Mouse (Mus musculus) MEL (cell line): ENCODE data around the gene Emp3. TPM values are rescaled to one million over a fixed set of nuclear protein-coding genes. Genes with fewer than 3 reads are reported as not detected.

Experiments used
- DNase-seq: peaks from one replicate; pipeline ENCODE4 v3.0.0; 2011; ENCODE audit warnings: low read depth, low spot score
- H3K27ac ChIP-seq: 2 replicates; pipeline ENCODE4 v1.5.1; 2012; ENCODE audit warnings: low read depth, mild to moderate bottlenecking, control low read depth, low read length, moderate library complexity; ENCODE audit not compliant: control insufficient read depth
- H3K27me3 ChIP-seq, 2 experiments: fragments of 150-350 bp in 1 of 2; sonication (generic) in 1 of 2; 2 replicates each; pipeline ENCODE4 v1.6.1; 2012; ENCODE audit warnings: low read length in 2 of 2, mild to moderate bottlenecking in 2 of 2, improper control_type of control experiment in 1 of 2, moderate library complexity in 1 of 2; ENCODE audit not compliant: insufficient read depth in 2 of 2, control insufficient read depth in 1 of 2
- H3K36me3 ChIP-seq, 2 experiments: 2 replicates each; pipeline ENCODE4 v1.6.1; 2012 to 2014; ENCODE audit warnings: low read length in 2 of 2, improper control_type of control experiment in 1 of 2, inconsistent platforms in 1 of 2, mild to moderate bottlenecking in 1 of 2; ENCODE audit not compliant: insufficient read depth in 2 of 2, control insufficient read depth in 1 of 2
- H3K4me1 ChIP-seq, 2 experiments: fragments of 150-350 bp in 1 of 2; sonication (generic) in 1 of 2; 2 replicates each; pipeline ENCODE4 v1.6.1; 2012; ENCODE audit warnings: low read length in 2 of 2, improper control_type of control experiment in 1 of 2, mild to moderate bottlenecking in 1 of 2; ENCODE audit not compliant: insufficient read depth in 2 of 2, control insufficient read depth in 1 of 2
- H3K4me3 ChIP-seq, 2 experiments: fragments of 150-350 bp in 1 of 2; sonication (generic) in 1 of 2; 2 replicates each; pipeline ENCODE4 v1.5.1; 2012; ENCODE audit warnings: low read depth in 2 of 2, low read length in 2 of 2, mild to moderate bottlenecking in 2 of 2, moderate library complexity in 2 of 2, control low read depth in 1 of 2, improper control_type of control experiment in 1 of 2; ENCODE audit not compliant: control insufficient read depth in 1 of 2, insufficient read depth in 1 of 2
- H3K79me2 ChIP-seq: 2 replicates; pipeline ENCODE4 v1.6.1; 2012; ENCODE audit warnings: mild to moderate bottlenecking, low read length, moderate library complexity; ENCODE audit not compliant: control insufficient read depth, poor library complexity, insufficient read depth
- H3K9ac ChIP-seq: 2 replicates; pipeline ENCODE4 v1.6.1; 2012; ENCODE audit warnings: low read depth, mild to moderate bottlenecking, control low read depth, low read length, moderate library complexity; ENCODE audit not compliant: control insufficient read depth, poor library complexity, severe bottlenecking
- H3K9me3 ChIP-seq: fragments of 150-350 bp; sonication (generic); replicated peaks from 2 replicates; pipeline ENCODE4 v1.6.1; 2012; ENCODE audit warnings: mild to moderate bottlenecking, low read length, improper control_type of control experiment, moderate library complexity; ENCODE audit not compliant: insufficient read depth
- CTCF ChIP-seq, 3 experiments: IDR thresholded peaks in 2 of 3; conservative IDR thresholded peaks in 1 of 3; 2 replicates each; pipeline ENCODE4 v1.5.1; 2011 to 2012; ENCODE audit warnings: low read length in 3 of 3, low read depth in 2 of 3, mild to moderate bottlenecking in 2 of 3, improper control_type of control experiment in 1 of 3, inconsistent platforms in 1 of 3, mixed read lengths in 1 of 3, moderate library complexity in 1 of 3; ENCODE audit not compliant: control insufficient read depth in 1 of 3, insufficient read depth in 1 of 3, poor library complexity in 1 of 3, severe bottlenecking in 1 of 3
- E2F4 ChIP-seq: IDR thresholded peaks from 2 replicates; pipeline ENCODE4 v1.6.1; 2011; ENCODE audit warnings: low read depth, low read length, improper control_type of control experiment, borderline replicate concordance
- ELF1 ChIP-seq: IDR thresholded peaks from 2 replicates; pipeline ENCODE4 v1.6.1; 2014; ENCODE audit warnings: low read depth, mild to moderate bottlenecking, inconsistent platforms, low read length, improper control_type of control experiment, moderate library complexity
- GABPA ChIP-seq: IDR thresholded peaks from 2 replicates; pipeline ENCODE4 v1.6.1; 2012; ENCODE audit warnings: low read depth, mild to moderate bottlenecking, inconsistent platforms, low read length, improper control_type of control experiment, moderate library complexity
- HCFC1 ChIP-seq: IDR thresholded peaks from 2 replicates; pipeline ENCODE4 v1.6.1; 2012; ENCODE audit warnings: low read depth, mild to moderate bottlenecking, inconsistent platforms, low read length, improper control_type of control experiment, moderate library complexity
- MAFK ChIP-seq: IDR thresholded peaks from 2 replicates; pipeline ENCODE4 v1.6.1; 2011; ENCODE audit warnings: low read depth, mild to moderate bottlenecking, low read length, improper control_type of control experiment, borderline replicate concordance
- MAX ChIP-seq: IDR thresholded peaks from 2 replicates; pipeline ENCODE4 v1.6.1; 2011; ENCODE audit warnings: low read length, improper control_type of control experiment
- NELFE ChIP-seq: IDR thresholded peaks from 2 replicates; pipeline ENCODE4 v1.6.1; 2011; ENCODE audit warnings: low read depth, low read length, improper control_type of control experiment
- POLR2AphosphoS2 ChIP-seq: IDR thresholded peaks from 2 replicates; pipeline ENCODE4 v1.6.1; 2011; ENCODE audit warnings: low read length, improper control_type of control experiment
- POLR2AphosphoS5 ChIP-seq: IDR thresholded peaks from 2 replicates; pipeline ENCODE4 v1.6.1; 2012; ENCODE audit warnings: low read depth, borderline replicate concordance, mild to moderate bottlenecking, inconsistent platforms, low read length, moderate library complexity, mixed read lengths
- RAD21 ChIP-seq: IDR thresholded peaks from 2 replicates; pipeline ENCODE4 v1.6.1; 2011; ENCODE audit warnings: mild to moderate bottlenecking, low read depth, low read length, improper control_type of control experiment
- RCOR1 ChIP-seq: IDR thresholded peaks from 2 replicates; pipeline ENCODE4 v1.6.1; 2012; ENCODE audit warnings: low read depth, mild to moderate bottlenecking, inconsistent platforms, low read length, improper control_type of control experiment
- SIN3A ChIP-seq: IDR thresholded peaks from 2 replicates; pipeline ENCODE4 v1.6.1; 2012; ENCODE audit warnings: low read length, improper control_type of control experiment, inconsistent platforms
- SMC3 ChIP-seq: IDR thresholded peaks from 2 replicates; pipeline ENCODE4 v1.6.1; 2011; ENCODE audit warnings: low read depth, low read length, improper control_type of control experiment
- TAL1 ChIP-seq: IDR thresholded peaks from 2 replicates; pipeline ENCODE4 v1.6.1; 2012; ENCODE audit warnings: mild to moderate bottlenecking, inconsistent platforms, low read length, moderate library complexity, mixed read lengths
- TBP ChIP-seq: IDR thresholded peaks from 2 replicates; pipeline ENCODE4 v1.8.0; 2011; ENCODE audit warnings: low read depth, low read length, improper control_type of control experiment
- UBTF ChIP-seq: IDR thresholded peaks from 2 replicates; pipeline ENCODE4 v1.6.1; 2012; ENCODE audit warnings: low read depth, mild to moderate bottlenecking, inconsistent platforms, low read length, improper control_type of control experiment, moderate library complexity, borderline replicate concordance; ENCODE audit not compliant: insufficient read depth
- USF2 ChIP-seq, 2 experiments: IDR thresholded peaks; 2 replicates each; pipeline ENCODE4 v1.6.1; 2011 to 2012; ENCODE audit warnings: improper control_type of control experiment in 2 of 2, low read length in 2 of 2, borderline replicate concordance in 1 of 2, inconsistent platforms in 1 of 2, low read depth in 1 of 2, mild to moderate bottlenecking in 1 of 2; ENCODE audit not compliant: insufficient read depth in 1 of 2
- ZKSCAN1 ChIP-seq: IDR thresholded peaks from 2 replicates; pipeline ENCODE4 v1.6.1; 2012; ENCODE audit warnings: low read depth, mild to moderate bottlenecking, inconsistent platforms, low read length, improper control_type of control experiment, moderate library complexity
- polyA plus RNA-seq, 2 experiments: library from polyadenylated mRNA; stranded (reverse) in 1 of 2; unstranded in 1 of 2; fragments of >175 nt in 1 of 2; fragments of >200 nt in 1 of 2; gene quantifications; 2 replicates each; pipeline versions ENCODE4 v1.2.1 to v1.2.4; 2012; ENCODE audit warnings: low replicate concordance in 2 of 2, low read depth in 1 of 2; ENCODE audit not compliant: insufficient read length in 2 of 2, insufficient read depth in 1 of 2, missing spikeins in 1 of 2
- total RNA-seq: library from RNA; depleted of rRNA; stranded (reverse); fragments of 300-350 nt; gene quantifications from 2 replicates; pipeline ENCODE4 v1.2.3, GENCODE M21; 2012

Gene Emp3
- total and polyA plus RNA-seq, 3 experiments = 75.0 to 111 TPM; not detected in 1

DNA sequence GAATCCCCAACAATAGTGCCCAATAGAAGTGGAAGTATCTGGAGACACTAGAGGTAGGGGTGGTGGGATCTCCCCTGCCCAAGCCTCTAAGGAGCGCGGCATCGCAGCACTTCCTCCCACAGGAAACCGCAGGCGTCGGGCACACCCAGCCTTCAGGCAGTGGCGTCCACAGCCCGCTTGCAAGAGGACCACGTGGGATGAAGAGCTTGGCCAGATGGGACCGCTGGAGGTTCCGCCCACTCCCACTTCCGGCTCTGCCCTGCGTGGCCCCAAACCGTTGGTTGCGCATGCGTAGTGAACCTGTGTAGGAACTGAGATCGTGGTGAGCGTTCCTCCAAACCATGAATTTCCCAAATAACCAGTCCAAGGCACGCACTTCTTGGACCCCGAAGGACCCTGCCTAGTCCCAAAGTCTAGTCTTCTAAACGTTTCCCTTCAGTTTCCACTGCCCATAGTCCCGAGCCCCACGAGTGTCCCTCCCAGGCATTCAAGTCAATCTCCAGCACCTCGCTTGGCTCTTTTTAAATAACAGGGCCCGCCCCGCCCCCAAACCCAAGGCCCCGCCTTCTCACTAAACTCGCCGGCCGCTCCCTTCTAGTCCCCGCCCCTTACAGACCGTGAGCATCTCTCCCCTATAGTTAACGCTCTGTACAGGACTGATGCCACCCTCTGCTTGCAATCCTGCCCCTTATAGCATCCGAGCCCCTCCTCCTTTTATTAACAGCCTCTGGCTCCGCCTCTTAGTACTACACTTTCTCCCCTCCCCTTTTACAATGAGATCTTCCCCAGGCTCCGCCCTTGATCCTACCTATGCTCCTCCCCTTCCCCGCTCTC lies 1.9 kb upstream of the Emp3 start (continued):
- TF ChIP-seq UBTF (no peak), TAL1 (peak; percentile 31; the same call in 1 of the 2 replicates), NELFE (peak; percentile 87), MAX (peak; percentile 99), CTCF (IDR thresholded peaks at IDR 0.05 in 2 of 3, conservative IDR thresholded peaks at IDR 0.05 in 1 of 3; ENCODE audit: control insufficient read depth in 1 of 3, insufficient read depth in 1 of 3, low read depth in 2 of 3, low read length in 3 of 3, poor library complexity in 1 of 3, severe bottlenecking in 1 of 3) (no peak)

DNA sequence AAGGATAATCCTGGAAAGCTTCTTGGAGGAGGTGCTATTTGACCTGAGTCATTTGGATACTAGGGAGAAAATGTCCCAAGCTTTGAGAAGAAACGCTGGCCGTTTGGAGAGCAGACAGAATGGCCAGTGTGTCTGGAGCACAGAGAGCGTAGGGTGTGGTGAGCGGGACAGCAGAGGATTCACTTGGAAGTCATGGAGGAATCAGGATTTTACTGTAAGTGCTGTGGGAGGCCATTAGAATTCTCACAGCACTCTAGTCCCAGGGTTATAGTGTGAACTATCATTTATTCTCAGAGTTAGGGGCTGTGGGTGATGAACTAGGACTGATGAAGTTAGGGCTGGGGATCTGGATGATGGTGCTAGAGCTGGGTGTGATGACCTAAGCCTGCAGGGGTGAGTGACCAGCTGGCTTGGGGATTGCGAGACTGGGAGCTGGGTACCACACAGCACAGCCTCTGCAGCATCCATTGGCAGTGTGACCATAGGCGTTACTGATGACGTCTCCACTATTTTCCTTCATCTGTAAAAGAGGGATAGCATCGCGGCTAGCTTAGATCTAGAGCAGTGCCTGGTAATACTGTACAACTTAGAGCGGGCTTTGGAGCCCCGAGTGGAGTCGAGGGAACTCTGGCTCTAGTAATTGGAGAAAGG lies 871 bp upstream of the Emp3 start:
- peak overlapping the region; percentile 64 for H3K9ac ChIP-seq
- peak; percentile 58 for DNase-seq
- peak overlapping the region; percentile 89 for H3K27ac ChIP-seq
- H3K9me3 ChIP-seq = no peaks in the 10 kb centered on the region
- H3K79me2 ChIP-seq = peaks cover 3% of the 10 kb centered on the region; the same call in 1 of the 2 replicates
- TF ChIP-seq MAFK (no peak), SMC3 (no peak), HCFC1 (no peak), SIN3A (no peak), ZKSCAN1 (no peak), TBP (no peak), E2F4 (no peak), RCOR1 (no peak), GABPA (no peak), RAD21 (no peak), USF2 (IDR thresholded peaks at IDR 0.05; ENCODE audit: borderline replicate concordance in 1 of 2, insufficient read depth in 1 of 2, low read depth in 1 of 2, low read length in 2 of 2) (no peak), ELF1 (no peak), POLR2AphosphoS5 (no peak), POLR2AphosphoS2 (no peak)
- peaks cover 0 to 13% of the 10 kb centered on the region in 2 experiments; a peak in 2 of 4 replicates for H3K36me3 ChIP-seq
- H3K27me3 ChIP-seq = no peaks in the 10 kb centered on the region
- H3K4me3 ChIP-seq = peak overlapping the region; percentile 7 to 19; a peak in 2 of 4 replicates
- H3K4me1 ChIP-seq = peaks cover 8 to 19% of the 10 kb centered on the region in 2 experiments
